Mouse (Mus musculus): ENCODE measurements at regions not wholly inside any gene's neighbourhood (a gene's known extent, or its start where the extent isn't known, plus 50 kb on each side); places are given as distances from the start of the nearest gene placed in this dataset.

- no peak for DNase-seq (ENCODE audit: low read depth, low spot score)
Observed at GRCm38 (mm10) chr17:45341573-45341972, 92.0 kb downstream of the Cdc5l start.

- no peak for DNase-seq (ENCODE audit: low read depth, low spot score)
Observed at GRCm38 (mm10) chr17:45340851-45341250, 92.7 kb downstream of the Cdc5l start.

GRCm38 (mm10) chr17:45339226-45339625 is 94.3 kb downstream of the Cdc5l start:
- no peak for DNase-seq (ENCODE audit: low read depth, low spot score)

GRCm38 (mm10) chr17:45338086-45338485 is 95.5 kb downstream of the Cdc5l start:
- no peak for DNase-seq (ENCODE audit: low read depth, low spot score)

DNA sequence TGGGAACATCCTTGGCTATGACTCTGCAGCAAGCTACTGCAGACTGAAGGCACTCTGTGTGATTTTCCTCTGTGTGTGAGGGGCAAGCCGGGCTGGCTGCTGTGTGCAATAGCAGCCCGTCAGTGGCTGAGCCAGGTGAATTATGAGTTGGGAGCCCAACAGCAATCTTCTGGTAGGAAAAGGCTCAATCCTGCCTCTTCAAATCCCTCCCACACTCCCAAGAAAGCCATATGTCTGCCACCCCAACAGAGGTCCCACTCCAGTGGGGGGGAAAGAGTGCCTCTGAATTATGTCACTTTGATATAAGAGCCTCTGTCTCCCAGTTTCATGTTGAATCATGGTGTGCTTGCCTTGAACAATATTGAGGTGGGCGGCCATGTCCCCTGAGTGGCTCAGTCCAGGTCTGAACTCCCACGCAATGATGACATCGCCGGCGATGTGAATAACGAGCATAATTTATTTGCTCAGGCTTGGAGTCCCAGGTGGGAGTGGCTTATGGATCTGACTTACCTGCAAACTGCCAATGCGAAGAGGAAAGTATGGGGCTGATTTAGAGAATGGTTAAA is 97.9 kb downstream of the Cdc5l start:
- no peak for DNase-seq (ENCODE audit: low read depth, low spot score)

DNA sequence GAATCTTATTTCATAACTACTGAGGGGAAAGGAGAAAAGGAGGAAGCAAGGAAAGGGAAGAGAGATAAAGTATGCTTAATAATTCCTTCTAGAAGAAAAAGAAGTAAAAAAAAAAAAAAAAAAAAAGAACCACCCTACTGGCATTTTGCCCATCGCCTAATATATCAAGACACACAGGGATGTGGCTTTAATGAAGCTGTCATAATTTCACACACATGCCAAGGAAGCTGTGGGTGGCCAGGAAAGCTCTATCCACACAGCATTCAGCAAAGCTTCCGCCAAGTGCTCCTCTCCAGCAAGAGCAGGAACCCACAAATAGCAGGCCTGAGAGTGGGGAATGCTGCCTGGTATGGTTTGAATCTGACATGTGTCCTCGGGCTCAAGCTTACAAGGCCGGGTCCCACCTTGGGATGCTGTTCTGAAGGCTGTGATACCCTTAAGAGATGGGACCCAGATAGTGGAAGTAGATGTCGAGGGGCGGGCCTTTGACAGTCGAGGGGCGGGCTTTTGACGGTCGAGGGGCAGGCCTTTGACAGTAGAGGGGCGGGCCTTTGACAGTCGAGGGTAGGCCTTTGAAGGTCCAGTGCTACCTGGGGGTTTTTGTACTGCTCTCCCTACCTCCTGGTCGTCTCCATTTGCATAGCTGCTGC is 98.7 kb downstream of the Cdc5l start:
- no peak for DNase-seq (ENCODE audit: low read depth, low spot score)

DNA sequence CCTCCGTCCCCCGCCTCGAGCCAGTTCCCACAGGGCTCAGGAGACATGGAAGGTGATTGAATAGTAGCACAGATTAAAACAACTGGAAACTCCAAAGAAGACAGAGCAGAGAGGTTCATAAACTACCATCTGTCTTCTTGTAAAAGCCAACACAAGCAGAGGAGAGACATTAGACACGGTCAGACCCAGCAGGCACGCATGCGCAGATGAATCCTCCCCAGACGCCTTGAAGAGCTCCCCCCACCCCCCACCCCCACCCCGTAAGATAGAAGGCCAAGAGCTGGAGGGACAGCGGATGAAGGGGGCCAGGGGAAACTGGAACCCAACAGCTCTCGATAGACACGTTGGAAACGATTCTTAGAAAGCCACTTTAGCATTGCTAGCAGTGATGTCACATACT is 101.2 kb downstream of the Cdc5l start:
- no peak for DNase-seq (ENCODE audit: low read depth, low spot score)

GRCm38 (mm10) chr17:45329241-45329640 is 104.3 kb downstream of the Cdc5l start:
- no peak for DNase-seq (ENCODE audit: low read depth, low spot score)

- no peak for DNase-seq (ENCODE audit: low read depth, low spot score)
Observed at GRCm38 (mm10) chr17:45326726-45327125, 106.8 kb downstream of the Cdc5l start.

- no peak for DNase-seq (ENCODE audit: low read depth, low spot score)
Observed at GRCm38 (mm10) chr17:45326173-45326572, 107.4 kb downstream of the Cdc5l start.

GRCm38 (mm10) chr17:45322842-45323241 is 110.7 kb downstream of the Cdc5l start:
- DNase-seq (ENCODE audit: low read depth, low spot score): no peak

- DNase-seq (ENCODE audit: low read depth, low spot score): no peak
Observed at GRCm38 (mm10) chr17:45320074-45320473, 113.5 kb downstream of the Cdc5l start.

DNA sequence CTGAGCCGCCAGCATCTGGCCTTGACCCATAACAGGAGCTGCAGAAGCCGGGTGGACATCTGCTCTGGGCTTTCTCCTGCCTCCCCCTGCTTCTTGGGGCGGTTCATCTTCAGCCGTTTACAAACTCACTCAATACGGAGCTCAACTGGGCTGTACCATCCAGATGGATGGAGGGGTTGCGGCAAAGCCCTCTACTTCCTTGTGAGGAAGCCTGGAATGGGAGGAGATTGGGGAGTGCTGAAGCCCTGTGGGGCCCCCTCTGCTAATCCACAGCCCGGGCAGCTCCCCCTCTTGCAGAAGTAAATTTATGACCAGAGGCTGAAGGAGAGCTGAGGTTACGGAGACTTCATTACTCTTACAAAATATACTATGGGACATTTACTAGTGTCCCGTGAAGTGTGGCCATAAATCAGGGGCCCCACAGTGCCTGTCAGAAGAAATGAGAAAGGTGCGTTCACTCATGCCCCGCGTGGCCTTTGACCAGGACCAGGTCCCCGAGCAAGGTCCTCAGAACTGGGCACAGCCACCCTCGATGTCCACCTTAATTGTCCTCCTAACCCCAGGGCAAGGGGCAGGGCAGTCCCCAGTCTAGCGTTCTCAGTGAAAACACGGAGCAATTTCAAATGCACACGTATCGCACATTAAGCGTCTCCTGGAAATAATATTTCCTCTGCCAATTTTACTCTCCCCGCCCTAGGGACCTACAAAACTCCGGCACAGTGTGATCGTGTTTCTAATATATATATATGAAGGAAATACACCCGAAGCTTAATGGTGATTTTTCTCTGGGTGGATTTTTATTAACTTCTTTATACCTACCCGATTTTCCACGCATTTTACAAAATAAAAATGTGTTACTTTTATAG is 115.1 kb downstream of the Cdc5l start:
- no peak for DNase-seq (ENCODE audit: low read depth, low spot score)

DNA sequence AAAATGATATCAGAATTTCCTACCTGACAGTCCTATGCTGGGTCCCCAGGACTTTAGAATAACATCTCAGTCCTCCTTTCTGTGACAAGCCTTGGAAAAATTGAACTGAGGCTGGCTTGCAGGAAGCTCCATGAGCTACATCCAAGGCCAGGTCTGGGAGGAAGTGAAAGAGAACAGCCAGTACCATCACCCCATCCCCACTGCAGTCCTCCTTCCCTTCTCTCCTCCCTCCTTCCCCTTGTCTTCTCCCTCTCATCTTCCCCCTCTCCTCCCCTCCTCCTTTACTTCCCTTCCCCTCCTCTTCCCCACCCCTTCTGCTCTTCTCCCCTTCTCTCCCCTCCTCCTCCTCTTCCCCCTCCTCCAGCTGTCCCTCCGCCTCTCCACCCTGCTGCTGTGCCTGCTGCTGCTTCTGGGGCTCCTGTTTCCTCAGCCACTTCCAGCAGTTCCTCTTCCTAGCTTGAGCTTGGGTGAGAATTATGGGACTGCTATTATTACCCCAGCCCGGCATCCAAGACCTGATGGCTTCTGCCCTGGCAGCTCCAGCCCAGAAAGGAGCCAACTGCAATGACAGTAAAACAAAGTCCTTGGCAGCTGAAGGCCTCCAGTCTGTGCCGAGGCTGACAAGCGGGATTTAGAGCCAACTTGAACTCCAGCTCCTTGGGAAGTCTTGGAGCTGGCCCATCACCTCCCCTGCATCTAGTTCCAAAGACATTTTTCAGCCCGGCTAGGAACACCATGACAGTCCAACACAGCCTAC is 120.8 kb downstream of the Cdc5l start:
- no peak for DNase-seq (ENCODE audit: low read depth, low spot score)

- no peak for DNase-seq (ENCODE audit: low read depth, low spot score)
Observed at GRCm38 (mm10) chr17:45306506-45306905, 127.0 kb downstream of the Cdc5l start.

GRCm38 (mm10) chr17:45303183-45303582 is 130.4 kb downstream of the Cdc5l start:
- DNase-seq (ENCODE audit: low read depth, low spot score): no peak

DNA sequence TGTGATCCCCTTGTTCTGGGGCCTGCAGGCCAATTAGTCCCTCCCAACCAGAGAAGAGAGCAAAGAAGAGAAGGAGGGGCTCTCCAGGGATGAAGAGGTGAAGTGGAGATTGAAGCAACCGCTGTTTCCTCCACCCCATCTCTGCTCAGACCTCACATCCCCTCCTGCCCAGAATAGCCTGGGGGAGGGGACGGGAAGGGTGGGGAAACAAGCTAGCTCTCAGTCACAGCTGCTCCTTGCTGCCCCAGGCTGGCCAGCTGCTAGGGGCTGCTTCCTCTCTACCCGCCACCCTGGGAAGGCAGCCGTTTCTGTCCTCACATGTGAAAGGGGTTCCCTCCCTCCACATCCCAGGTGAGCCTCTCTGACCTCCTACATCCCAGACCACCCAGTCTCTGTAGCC is 135.2 kb downstream of the Cdc5l start:
- DNase-seq (ENCODE audit: low read depth, low spot score): peak; percentile 94

DNA sequence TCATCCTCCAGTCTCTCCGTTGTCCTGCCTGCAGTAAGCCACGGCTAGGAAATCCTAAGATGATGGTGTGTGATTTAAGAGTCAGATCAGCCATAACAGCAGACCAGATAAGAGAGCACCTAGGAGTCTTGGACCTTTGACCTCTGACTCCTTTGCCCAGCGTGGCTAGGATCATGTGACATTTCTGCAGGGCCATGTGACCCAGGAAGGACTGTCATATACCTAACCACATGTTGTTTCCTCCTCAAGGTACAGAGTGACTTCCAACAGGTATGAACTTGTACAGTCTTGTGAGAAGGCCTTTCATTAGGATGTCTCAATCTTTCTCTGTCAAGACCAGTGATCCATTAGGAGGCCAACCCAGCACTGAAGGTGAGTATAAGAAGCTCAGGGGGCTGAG is 135.7 kb downstream of the Cdc5l start:
- DNase-seq (ENCODE audit: low read depth, low spot score): no peak

DNA sequence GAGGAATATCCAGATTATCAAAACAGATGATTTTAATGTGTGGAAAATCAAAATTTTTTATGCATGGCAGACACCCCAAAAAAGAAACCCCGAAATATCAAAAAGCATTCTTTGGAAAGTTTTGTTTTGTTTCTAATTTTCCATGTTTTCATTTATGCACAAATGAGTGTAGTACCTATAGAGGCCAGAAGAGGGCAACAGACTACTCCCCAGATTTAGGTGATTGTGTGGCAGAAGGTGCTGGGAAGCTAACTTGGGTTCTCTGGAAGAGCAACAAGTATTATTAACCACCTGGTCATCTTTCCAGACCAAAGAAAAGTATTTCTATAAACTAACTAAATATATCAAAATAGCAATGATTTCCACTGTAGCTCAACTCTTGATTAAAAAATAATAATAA is 137.2 kb downstream of the Cdc5l start:
- peak; percentile 50 for DNase-seq (ENCODE audit: low read depth, low spot score)

- DNase-seq (ENCODE audit: low read depth, low spot score): peak; percentile 73
Observed at GRCm38 (mm10) chr17:45294886-45295285, 138.7 kb downstream of the Cdc5l start.

DNA sequence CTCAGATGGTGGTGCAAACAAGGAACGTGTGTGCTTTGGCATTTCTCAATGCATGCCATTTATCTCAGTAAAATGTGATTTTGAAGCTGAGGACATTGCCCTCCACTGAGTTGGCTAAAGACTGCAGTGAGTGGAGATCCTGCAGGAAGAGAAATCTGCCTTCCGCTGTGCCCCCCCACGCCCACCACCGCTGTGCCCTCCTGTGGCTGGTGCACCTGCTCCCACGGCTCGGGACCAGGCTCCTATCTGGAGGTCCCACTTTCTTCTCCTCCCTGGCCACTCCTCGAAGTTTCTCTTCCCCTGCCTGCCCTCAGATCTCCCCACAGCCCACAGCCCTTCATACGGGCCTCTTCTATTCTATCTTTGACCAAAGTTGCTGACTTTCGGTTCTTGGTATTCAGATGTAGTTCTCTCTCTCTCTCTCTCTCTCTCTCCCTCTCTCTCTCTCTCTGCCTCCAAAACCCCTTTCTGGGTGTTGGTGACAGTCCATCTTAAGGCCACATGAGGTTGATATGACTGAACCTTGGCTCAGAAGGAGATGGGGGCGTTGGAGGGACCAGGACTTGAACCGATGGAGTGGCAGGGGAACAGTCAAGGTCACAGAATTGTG is 139.2 kb downstream of the Cdc5l start:
- DNase-seq (ENCODE audit: low read depth, low spot score): peak; percentile 75

DNA sequence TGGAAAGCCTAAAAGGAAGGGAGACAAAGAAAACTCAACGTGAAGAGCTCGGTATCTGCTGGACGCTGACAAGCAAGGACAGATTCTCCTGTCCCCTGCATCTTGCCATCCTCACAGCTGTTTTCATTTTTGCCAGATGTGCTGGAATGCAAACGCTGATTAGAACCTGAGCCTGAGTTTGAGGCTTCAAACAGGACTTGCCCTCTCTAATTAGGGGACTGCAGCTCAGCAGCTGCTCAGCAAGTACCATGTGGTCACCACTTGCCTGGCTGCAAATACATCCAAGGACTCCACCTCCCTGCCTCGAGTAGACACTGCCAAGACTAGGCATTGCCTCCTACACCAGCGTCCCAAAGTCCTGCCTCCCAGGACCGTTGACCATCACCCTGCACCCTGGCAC is 140.7 kb downstream of the Cdc5l start:
- DNase-seq (ENCODE audit: low read depth, low spot score): no peak

All from A20 (cell line).